Mouse (Mus musculus) bone marrow macrophage, adult 2 months (primary cell): ENCODE data around the gene Fis1.

ENCODE experiments used
- CTCF ChIP-seq: IDR thresholded peaks from 2 replicates; pipeline ENCODE4 v1.5.1; 2012; ENCODE audit warnings: low read depth, mild to moderate bottlenecking, low read length, moderate library complexity
- POLR2A ChIP-seq: IDR thresholded peaks from 2 replicates; pipeline ENCODE4 v1.6.1; 2012; ENCODE audit warnings: mild to moderate bottlenecking, low read depth, low read length, borderline replicate concordance

DNA sequence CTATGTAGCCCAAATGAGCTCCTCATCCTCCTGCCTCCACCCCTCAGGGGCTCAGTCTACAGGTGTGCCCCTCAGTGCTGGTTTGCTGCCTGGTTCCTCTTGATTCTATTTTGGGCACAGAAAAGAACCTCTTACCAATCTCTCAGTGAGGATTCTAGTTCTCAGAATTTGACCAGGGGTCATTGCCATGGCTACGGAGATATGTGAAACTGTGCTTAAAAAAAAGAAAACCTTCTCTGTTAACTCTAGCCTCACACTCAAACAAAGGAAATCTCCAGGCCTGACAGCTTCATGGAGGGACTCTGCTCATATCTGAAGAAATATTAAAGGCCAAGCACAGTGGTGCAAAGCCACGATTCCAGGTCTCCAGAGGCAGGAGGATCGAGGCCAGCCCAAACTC, 10.3 kb upstream of the Fis1 start:
- no peak for TF ChIP-seq CTCF
- TF ChIP-seq POLR2A: no peak
